Mouse (Mus musculus) lung, postnatal 36 days (tissue): ENCODE measurements around the gene Cnksr3.

ENCODE experiments used
- DNase-seq: peaks from one replicate; pipeline ENCODE4 v3.0.0; 2022; ENCODE audit warnings: mixed read lengths

Gene Cnksr3

GRCm38 (mm10) chr10:7075661-7076060, 136.4 kb downstream of the Cnksr3 start:
- DNase-seq = no peak

GRCm38 (mm10) chr10:7074231-7074630, 137.8 kb downstream of the Cnksr3 start:
- DNase-seq = no peak

GRCm38 (mm10) chr10:7070924-7071323, 141.1 kb downstream of the Cnksr3 start:
- DNase-seq = no peak

- DNase-seq = no peak
Measured at GRCm38 (mm10) chr10:7070100-7070835, 141.8 kb downstream of the Cnksr3 start.

GRCm38 (mm10) chr10:7069090-7069489, 142.9 kb downstream of the Cnksr3 start:
- DNase-seq = no peak
